Mouse (Mus musculus) layer of hippocampus, postnatal 14 days (tissue): ENCODE data around the gene Hist1h3a. TPM values are rescaled to one million over a fixed set of nuclear protein-coding genes. Genes with fewer than 3 reads are reported as not detected.

Experiments
- microRNA-seq, 2 experiments: library from miRNA; unstranded; fragments of <30 nt; microRNA quantifications; one replicate each; pipeline ENCODE4 v1.2.0; 2021
- total RNA-seq, 2 experiments: library from RNA; stranded (reverse); gene quantifications; 2 replicates each; pipeline ENCODE4 v1.2.3; 2021

The Hist1h3a gene
- total RNA-seq, 2 experiments from 2014 or later = 29.8 to 47.4 TPM

Small RNAs within 50 kb of the gene (microRNA-seq; reads per million reads assigned to microRNA genes)
- 0 reads per million in 2 experiments for gene Gm44314
- gene Gm44484 = 0 reads per million in 2 experiments

Other genes starting within 250 kb of the Hist1h3a start
- gene Hist1h4h, start 231.3 kb downstream of the Hist1h3a start, total RNA-seq = 100 to 1,000 TPM; 253 to 315 TPM
- 10 to 100 TPM; 23.4 to 33.5 TPM for gene Hist1h2af, start 228.5 kb downstream of the Hist1h3a start, total RNA-seq
- gene Hist1h3g, start 227.0 kb downstream of the Hist1h3a start, total RNA-seq = 10 to 100 TPM in 1 of 2 experiments, 1 to 10 TPM in 1; 3.7 to 12.5 TPM
- 1 to 10 TPM; 1.2 to 1.9 TPM for gene Hist1h2bh, start 219.0 kb downstream of the Hist1h3a start, total RNA-seq
- 10 to 100 TPM; 19.7 to 24.2 TPM for gene Hist1h3f, start 218.3 kb downstream of the Hist1h3a start, total RNA-seq
- 100 to 1,000 TPM; 122 to 142 TPM for gene Hist1h4f, start 210.7 kb downstream of the Hist1h3a start, total RNA-seq
- 1 to 10 TPM; 4.6 to 4.8 TPM for gene Hist1h1d, start 209.1 kb downstream of the Hist1h3a start, total RNA-seq
- 10 to 100 TPM; 60.0 to 69.0 TPM for gene Hist1h3e, start 200.0 kb downstream of the Hist1h3a start, total RNA-seq
- gene Hist1h2ae, start 191.2 kb downstream of the Hist1h3a start, total RNA-seq = 10 to 100 TPM; 10.3 TPM
- 10 to 100 TPM; 93.3 to 96.2 TPM for gene Hist1h2bg, start 191.0 kb downstream of the Hist1h3a start, total RNA-seq
- 10 to 100 TPM; 32.6 to 42.1 TPM for gene Hist1h2bf, start 188.2 kb downstream of the Hist1h3a start, total RNA-seq
- 1 to 10 TPM; 1.1 to 9.9 TPM for gene Hist1h2ad, start 188.0 kb downstream of the Hist1h3a start, total RNA-seq
- gene Hist1h3d, start 186.6 kb downstream of the Hist1h3a start, total RNA-seq = 10 to 100 TPM; 11.1 to 12.1 TPM
- gene Hist1h4d, start 180.8 kb downstream of the Hist1h3a start, total RNA-seq = 100 to 1,000 TPM; 128 to 149 TPM
- gene Hist1h2be, start 141.3 kb downstream of the Hist1h3a start, total RNA-seq = 1 to 10 TPM; 6.8 to 8.7 TPM
- 10 to 100 TPM; 63.5 to 74.1 TPM for gene Hist1h1e, start 139.8 kb downstream of the Hist1h3a start, total RNA-seq
- gene Hist1h2ac, start 78.4 kb downstream of the Hist1h3a start, total RNA-seq = 1 to 10 TPM; 2.9 TPM
- gene Hist1h2bc, start 78.2 kb downstream of the Hist1h3a start, total RNA-seq = 10 to 100 TPM; 37.1 to 42.7 TPM
- gene Hist1h1t, start 66.6 kb downstream of the Hist1h3a start, total RNA-seq = not detected
- 100 to 1,000 TPM in 1 of 2 experiments, 10 to 100 TPM in 1; 94.6 to 106 TPM for gene Hist1h4c, start 63.9 kb downstream of the Hist1h3a start, total RNA-seq
- gene Hfe, start 51.5 kb downstream of the Hist1h3a start, total RNA-seq = 1 to 10 TPM; 3.4 to 5.4 TPM
- 10 to 100 TPM; 64.6 to 74.5 TPM for gene Hist1h1c, start 23.6 kb downstream of the Hist1h3a start, total RNA-seq
- 10 to 100 TPM; 11.9 to 12.2 TPM for gene Hist1h3c, start 16.8 kb downstream of the Hist1h3a start, total RNA-seq
- 10 to 100 TPM; 19.6 to 29.4 TPM for gene Hist1h2bb, start 15.7 kb downstream of the Hist1h3a start, total RNA-seq
- gene Hist1h2ab, start 11.3 kb downstream of the Hist1h3a start, total RNA-seq = 10 to 100 TPM; 27.5 to 46.6 TPM
- gene Hist1h3b, start 10.1 kb downstream of the Hist1h3a start, total RNA-seq = 10 to 100 TPM; 26.7 to 45.4 TPM
- 10 to 100 TPM; 57.3 to 79.4 TPM for gene Hist1h4b, start 5.4 kb downstream of the Hist1h3a start, total RNA-seq
- 10 to 100 TPM; 51.4 to 65.1 TPM for gene Hist1h4a, start 1.2 kb downstream of the Hist1h3a start, total RNA-seq
- gene Hist1h1a, start 1.3 kb upstream of the Hist1h3a start, total RNA-seq = 10 to 100 TPM; 22.8 to 32.9 TPM
- gene Trim38, start 7.5 kb upstream of the Hist1h3a start, total RNA-seq = not detected
- under 1 TPM; 0.10 to 0.18 TPM for gene Slc17a2, start 44.6 kb upstream of the Hist1h3a start, total RNA-seq
- not detected for gene Slc17a3, start 77.0 kb upstream of the Hist1h3a start, total RNA-seq
- gene Slc17a1, start 105.4 kb upstream of the Hist1h3a start, total RNA-seq = not detected
- not detected for gene Slc17a4, start 152.6 kb upstream of the Hist1h3a start, total RNA-seq
- gene Hist1h2ba, start 171.8 kb upstream of the Hist1h3a start, total RNA-seq = not detected
- gene Hist1h2aa, start 172.1 kb upstream of the Hist1h3a start, total RNA-seq = not detected
- gene Scgn, start 228.8 kb upstream of the Hist1h3a start, total RNA-seq = 1 to 10 TPM; 1.5 to 1.9 TPM